Mouse (Mus musculus) heart, embryonic 13.5 days (tissue): ENCODE measurements around the gene Zfp955b. TPM values are rescaled to one million over a fixed set of nuclear protein-coding genes. Genes with fewer than 3 reads are reported as not detected.
"Not testable (repeated sequence)": the region's sequence is repeated elsewhere in the genome, so short reads cannot be mapped to it uniquely, and the experiment has no call there.

ENCODE experiments used
- ATAC-seq: fragments of 200-750 bp; cut with Nextera tagmentation; 2 replicates; pipeline ENCODE4 v1.8.0; 2017; ENCODE audit warnings: moderate TSS enrichment; ENCODE audit not compliant: insufficient number of reproducible peaks, low FRiP score, low TSS enrichment; ENCODE audit errors: extremely low read depth
- H3K27ac ChIP-seq: fragments of 300-500 bp; sonication (generic); replicated peaks from 2 replicates; pipeline ENCODE4 v1.5.1; 2015; ENCODE audit warnings: moderate library complexity, mild to moderate bottlenecking, inconsistent platforms
- H3K27me3 ChIP-seq: fragments of 300-500 bp; sonication (generic); replicated peaks from 2 replicates; pipeline ENCODE4 v1.6.1; 2015; ENCODE audit warnings: mild to moderate bottlenecking, inconsistent platforms
- H3K36me3 ChIP-seq: fragments of 300-500 bp; sonication (generic); 2 replicates; pipeline ENCODE4 v1.6.1; 2015; ENCODE audit warnings: mild to moderate bottlenecking, inconsistent platforms
- H3K4me1 ChIP-seq: fragments of 300-500 bp; sonication (generic); 2 replicates; pipeline ENCODE4 v1.6.1; 2015; ENCODE audit warnings: inconsistent platforms
- H3K4me2 ChIP-seq: fragments of 300-500 bp; sonication (generic); 2 replicates; pipeline ENCODE4 v1.6.1; 2015; ENCODE audit warnings: inconsistent platforms, mild to moderate bottlenecking, moderate library complexity
- H3K4me3 ChIP-seq: fragments of 300-500 bp; sonication (generic); 2 replicates; pipeline ENCODE4 v1.5.1; 2015; ENCODE audit warnings: moderate library complexity, mild to moderate bottlenecking, inconsistent platforms
- H3K9ac ChIP-seq: fragments of 300-500 bp; sonication (generic); 2 replicates; pipeline ENCODE4 v1.6.1; 2015; ENCODE audit warnings: inconsistent platforms, mild to moderate bottlenecking, moderate library complexity
- H3K9me3 ChIP-seq: fragments of 300-500 bp; sonication (generic); 2 replicates; pipeline ENCODE4 v1.6.1; 2016; ENCODE audit warnings: inconsistent platforms
- WGBS: fragments of 180-500 bp; shearing (Covaris S2); methylation state at CpG from one replicate; pipeline ENCODE4 v1.1.7; 2015; ENCODE audit warnings: mixed read lengths; 5-methylcytosine and 5-hydroxymethylcytosine counted together
- polyA plus RNA-seq: library from polyadenylated mRNA; unstranded; fragments of >200 nt; fragmentation: Nextera tagmentation; extraction: Ambion mirVana; gene quantifications from 2 replicates; pipeline ENCODE4 v1.2.1, GENCODE M21; 2015

Gene Zfp955b
- 8.1 and 8.6 TPM in 2 replicates for polyA plus RNA-seq

GRCm38 (mm10) chr17:33289039-33289875 is at the start of gene Zfp955b:
TSS of gene Zfp955b (plus strand) at chr17:33289544.
- peak within 1 kb of the TSS; percentile 52 for H3K4me2 ChIP-seq
- peak within 1 kb of the TSS; percentile 26 for H3K4me3 ChIP-seq
- not testable (repeated sequence) for H3K36me3 ChIP-seq, H3K9me3 ChIP-seq, H3K4me1 ChIP-seq, H3K27ac ChIP-seq, H3K9ac ChIP-seq, H3K27me3 ChIP-seq
- no CpG with 5 or more reads among the region's 25 CpGs for WGBS
- peak; percentile 86 for ATAC-seq

DNA sequence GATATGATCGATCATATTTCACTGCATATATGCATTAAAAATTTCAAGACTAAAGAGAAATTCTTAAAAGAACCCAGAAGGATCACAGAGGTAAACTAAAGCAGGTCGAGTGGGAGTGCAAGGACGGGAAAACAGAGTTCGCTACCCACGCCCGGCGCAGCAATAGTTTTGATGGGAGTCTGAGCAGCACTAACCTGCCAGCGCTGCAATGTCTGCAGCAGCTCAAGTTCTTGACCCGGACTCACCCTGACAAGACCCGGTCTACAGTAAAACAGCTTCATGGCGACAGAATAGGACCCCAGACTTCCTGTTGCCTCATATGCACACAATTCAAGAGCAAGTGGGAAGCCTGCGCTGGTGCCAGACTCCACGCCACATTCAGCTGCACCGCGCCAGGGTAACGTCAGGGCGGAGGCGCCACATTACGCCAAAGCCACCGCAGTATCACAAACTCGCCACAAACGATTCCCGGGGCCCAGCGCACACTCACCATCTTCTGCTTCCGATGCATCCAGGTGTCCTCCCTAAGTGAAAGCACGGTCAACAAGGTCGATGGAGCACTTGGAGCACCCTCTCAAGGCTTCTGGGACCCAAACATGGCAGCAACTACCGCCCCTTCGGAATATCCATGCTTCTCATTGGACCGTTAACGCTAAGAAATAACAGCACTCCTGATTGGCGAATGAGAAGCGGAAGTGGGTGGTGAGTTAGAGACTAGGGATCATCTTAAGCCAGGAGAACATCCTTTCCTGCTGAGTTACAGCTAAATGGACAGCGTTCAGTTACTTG is 34.6 kb upstream of the Zfp955b start, which contains the start of gene Zfp955a:
Zfp955a (minus strand) TSS at position 616 of the 789 bp plus-strand sequence.
- 44% methylated on average over 1 of the region's 34 CpGs for WGBS
- ATAC-seq, result peak; percentile 77; the same call in 1 of the 2 replicates
- H3K4me2 ChIP-seq, result peak within 1 kb of the TSS; percentile 49

DNA sequence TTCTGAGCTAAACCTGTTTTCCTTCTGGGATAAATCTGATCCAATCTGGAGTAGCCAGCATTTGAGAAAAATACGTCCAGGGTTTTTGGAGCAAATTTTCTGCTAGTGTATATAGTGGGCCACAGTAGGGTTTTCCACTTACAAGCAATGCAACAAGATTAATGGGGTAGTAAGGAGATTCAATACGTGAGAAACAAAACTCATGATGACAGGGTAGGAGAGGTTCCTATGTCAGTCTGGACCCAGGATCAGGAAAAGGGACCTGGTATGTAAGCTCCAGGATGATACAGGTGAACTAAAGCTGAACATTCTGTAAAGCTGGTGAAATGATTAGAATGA is 34.1 kb upstream of the Zfp955b start:
- no CpG with 5 or more reads among the region's 2 CpGs for WGBS

More for the DNA sequence above, 34.6 kb upstream of the Zfp955b start, which contains the start of gene Zfp955a:
- not testable (repeated sequence) for H3K9ac ChIP-seq, H3K27ac ChIP-seq, H3K4me1 ChIP-seq, H3K27me3 ChIP-seq, H3K36me3 ChIP-seq, H3K9me3 ChIP-seq
- peak within 1 kb of the TSS; percentile 27 for H3K4me3 ChIP-seq

DNA sequence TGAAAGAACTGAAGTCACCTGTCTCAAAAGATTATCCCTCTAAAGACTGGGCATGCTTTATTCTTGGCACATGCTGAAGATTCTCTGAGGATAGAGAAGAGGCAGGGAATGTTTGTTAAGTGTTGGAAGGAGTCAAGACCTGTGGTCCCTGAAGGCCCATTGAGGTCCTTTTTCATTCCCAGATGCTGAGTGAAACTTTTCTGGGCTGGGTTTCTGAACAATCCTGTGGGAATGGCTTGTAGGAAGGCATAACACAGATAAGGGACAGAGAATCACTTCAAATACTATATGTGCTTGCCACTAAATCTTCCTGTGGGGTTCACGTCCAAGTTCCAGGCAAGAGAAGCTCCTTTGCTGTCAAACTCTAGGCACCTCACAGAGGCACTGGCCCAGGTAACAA is 25.0 kb upstream of the Zfp955b start, which contains the start of gene Olfr63:
Olfr63 (plus strand) TSS at position 301 of the 400 bp plus-strand sequence.
- no peak for ATAC-seq
- Histone ChIP-seq H3K9me3 (no peaks in the 10 kb centered on the region), H3K4me2 (no peak within 1 kb of the TSS), H3K9ac (no peak within 1 kb of the TSS), H3K4me3 (no peak within 1 kb of the TSS), H3K27ac (no peak within 1 kb of the TSS), H3K27me3 (peaks cover 15% of the 10 kb centered on the region), H3K4me1 (no peaks in the 10 kb centered on the region), H3K36me3 (no peaks in the 10 kb centered on the region)
- WGBS, result 76% methylated on average over 1 of the region's 1 CpGs

More for the DNA sequence above, 34.1 kb upstream of the Zfp955b start:
- H3K4me1 ChIP-seq, H3K27me3 ChIP-seq, H3K9ac ChIP-seq, ATAC-seq, H3K9me3 ChIP-seq, H3K27ac ChIP-seq, H3K4me2 ChIP-seq, H3K4me3 ChIP-seq, H3K36me3 ChIP-seq: not testable (repeated sequence)

GRCm38 (mm10) chr17:33268907-33269306 is 20.4 kb upstream of the Zfp955b start:
- 77% methylated on average over 9 of the region's 9 CpGs for WGBS
- Histone ChIP-seq H3K4me2 (no peak overlapping the region), H3K9ac (no peak overlapping the region), H3K27me3 (peaks cover 15% of the 10 kb centered on the region), H3K4me1 (no peaks in the 10 kb centered on the region), H3K4me3 (no peak overlapping the region), H3K36me3 (no peaks in the 10 kb centered on the region), H3K9me3 (no peaks in the 10 kb centered on the region), H3K27ac (no peak overlapping the region)
- no peak for ATAC-seq

- not testable (repeated sequence) for H3K36me3 ChIP-seq, H3K9ac ChIP-seq, H3K27me3 ChIP-seq, H3K9me3 ChIP-seq, ATAC-seq, H3K27ac ChIP-seq, H3K4me1 ChIP-seq
- H3K4me2 ChIP-seq, result peak overlapping the region; percentile 52; the same call in 1 of the 2 replicates
- no CpG with 5 or more reads among the region's 9 CpGs for whole genome bisulfite sequencing
- peak overlapping the region; percentile 26 for H3K4me3 ChIP-seq
Observed at GRCm38 (mm10) chr17:33289876-33290149, 469 bp downstream of the Zfp955b start.

DNA sequence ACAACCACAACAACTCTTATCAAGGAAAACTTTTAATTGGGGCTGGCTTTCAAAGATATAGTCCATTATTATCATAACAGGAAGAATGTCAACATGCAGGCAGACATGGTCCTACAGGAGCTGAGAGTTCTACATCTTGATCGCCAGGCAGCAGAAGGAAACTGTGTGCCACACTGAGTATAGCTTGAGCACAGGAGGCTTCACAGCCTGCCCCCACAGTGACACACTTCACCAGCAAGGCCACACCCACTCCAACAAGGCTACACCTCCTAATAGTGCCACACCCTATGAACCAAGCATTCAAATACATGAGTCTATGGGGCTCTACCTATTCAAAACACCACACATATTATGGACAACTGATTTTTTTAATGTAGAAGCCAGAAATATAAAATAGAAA is 63.6 kb downstream of the Zfp955b start:
- no peak overlapping the region for H3K27ac ChIP-seq
- WGBS, result 97% methylated on average over 1 of the region's 1 CpGs
- 0 out of 2 replicates have a peak, but pooled peaks cover 7% of the 10 kb centered on the region for H3K36me3 ChIP-seq
- no peak overlapping the region for H3K4me2 ChIP-seq
- H3K27me3 ChIP-seq, result no peaks in the 10 kb centered on the region
- H3K9me3 ChIP-seq, result peaks cover 22% of the 10 kb centered on the region
- H3K4me1 ChIP-seq, result peaks cover 8% of the 10 kb centered on the region
- ATAC-seq, result no peak
- H3K4me3 ChIP-seq, result no peak overlapping the region
- H3K9ac ChIP-seq, result no peak overlapping the region

Other genes with a start within 250 kb of the Zfp955b start
- gene 4921501E09Rik, start 221.5 kb upstream of the Zfp955b start, polyA plus RNA-seq, result not detected in 2 replicates
- 4.6 and 4.9 TPM in 2 replicates for gene Zfp563, start 200.2 kb upstream of the Zfp955b start, polyA plus RNA-seq
- 0.10 TPM in 1 of 2 replicates, not detected in the other for gene Morc2b, start 149.9 kb upstream of the Zfp955b start, polyA plus RNA-seq
- gene Olfr55, start 121.1 kb upstream of the Zfp955b start, polyA plus RNA-seq, result not detected in 2 replicates
- gene Olfr239, start 98.2 kb upstream of the Zfp955b start, polyA plus RNA-seq, result not detected in 2 replicates
- 0.04 TPM in 1 of 2 replicates, not detected in the other for gene Olfr1564, start 67.9 kb upstream of the Zfp955b start, polyA plus RNA-seq
- gene Zfp955a, start 34.4 kb upstream of the Zfp955b start, polyA plus RNA-seq, result 11.8 and 12.2 TPM in 2 replicates
- gene Olfr63, start 24.9 kb upstream of the Zfp955b start, polyA plus RNA-seq, result 0.05 TPM in 1 of 2 replicates, not detected in the other
- gene Zfp81, start 69.3 kb downstream of the Zfp955b start, polyA plus RNA-seq, result 4.6 and 5.9 TPM in 2 replicates
- 7.1 and 7.5 TPM in 2 replicates for gene Zfp101, start 105.1 kb downstream of the Zfp955b start, polyA plus RNA-seq
- not detected in 2 replicates for gene Actl9, start 143.4 kb downstream of the Zfp955b start, polyA plus RNA-seq
- 39.3 and 41.8 TPM in 2 replicates for gene Adamts10, start 234.7 kb downstream of the Zfp955b start, polyA plus RNA-seq